Mouse (Mus musculus) intestine, postnatal 0 days (tissue): ENCODE data around the gene Emp3. TPM values are rescaled to one million over a fixed set of nuclear protein-coding genes. Genes with fewer than 3 reads are reported as not detected.

ENCODE experiments used
- ATAC-seq: fragments of 200-750 bp; cut with Nextera tagmentation; 2 replicates; pipeline ENCODE4 v1.8.0; 2017; ENCODE audit warnings: mild to moderate bottlenecking, moderate TSS enrichment, moderate library complexity
- H3K27ac ChIP-seq: fragments of 300-500 bp; sonication (generic); 2 replicates; pipeline ENCODE4 v1.5.1; 2014; ENCODE audit warnings: mild to moderate bottlenecking, low read depth, low read length, moderate library complexity
- H3K27me3 ChIP-seq: fragments of 300-500 bp; sonication (generic); replicated peaks from 2 replicates; pipeline ENCODE4 v1.6.1; 2014; ENCODE audit warnings: low read length, mixed read lengths; ENCODE audit not compliant: control insufficient read depth, insufficient read depth
- H3K36me3 ChIP-seq: fragments of 300-500 bp; sonication (generic); 2 replicates; pipeline ENCODE4 v1.6.1; 2014; ENCODE audit warnings: mild to moderate bottlenecking, moderate library complexity; ENCODE audit not compliant: control insufficient read depth, insufficient read depth
- H3K4me1 ChIP-seq: fragments of 300-500 bp; sonication (generic); replicated peaks from 2 replicates; pipeline ENCODE4 v1.6.1; 2014; ENCODE audit warnings: antibody characterized with exemption, low read length, mixed read lengths; ENCODE audit not compliant: control insufficient read depth, insufficient read depth
- H3K4me2 ChIP-seq: fragments of 300-500 bp; sonication (generic); replicated peaks from 2 replicates; pipeline ENCODE4 v1.6.1; 2014; ENCODE audit warnings: low read depth, mild to moderate bottlenecking, moderate library complexity
- H3K4me3 ChIP-seq: fragments of 300-500 bp; sonication (generic); 2 replicates; pipeline ENCODE4 v1.5.1; 2014; ENCODE audit warnings: low read depth, low read length
- H3K9ac ChIP-seq: fragments of 300-500 bp; sonication (generic); 2 replicates; pipeline ENCODE4 v1.6.1; 2014; ENCODE audit warnings: mild to moderate bottlenecking, low read depth, low read length
- H3K9me3 ChIP-seq: fragments of 300-500 bp; sonication (generic); 2 replicates; pipeline ENCODE4 v1.6.1; 2016; ENCODE audit warnings: mixed run types; ENCODE audit not compliant: control insufficient read depth
- CTCF ChIP-seq: sonication (generic); IDR thresholded peaks from 2 replicates; pipeline ENCODE4 v1.5.1; 2016; ENCODE audit warnings: low read depth, mild to moderate bottlenecking, control low read depth, antibody characterized with exemption, moderate library complexity
- WGBS: fragments of 180-500 bp; shearing (Covaris S2); extraction: QIAGEN DNeasy Blood & Tissue Kit; methylation state at CpG from one replicate; pipeline ENCODE4 v1.1.7; 2014; 5-methylcytosine and 5-hydroxymethylcytosine counted together
- polyA plus RNA-seq: library from polyadenylated mRNA; unstranded; fragments of >200 nt; fragmentation: Nextera tagmentation; extraction: Ambion mirVana; gene quantifications from 2 replicates; pipeline ENCODE4 v1.2.1, GENCODE M21; 2015

Gene Emp3
- polyA plus RNA-seq, 1 experiment from 2014 or later = 83.3 TPM

GRCm38 (mm10) chr7:45917004-45917704 lies 4.0 kb downstream of the Emp3 start:
- 26% methylated on average over 13 of the region's 13 CpGs for WGBS
- Histone ChIP-seq H3K27me3 (no peaks in the 10 kb centered on the region), H3K9me3 (no peaks in the 10 kb centered on the region), H3K4me1 (peaks cover 3% of the 10 kb centered on the region; the same call in 1 of the 2 replicates), H3K36me3 (peaks cover 19% of the 10 kb centered on the region), H3K4me3 (no peak overlapping the region), H3K9ac (no peak overlapping the region), H3K27ac (no peak overlapping the region), H3K4me2 (peak overlapping the region; percentile 59)
- TF ChIP-seq CTCF = no peak
- no peak for ATAC-seq

- Histone ChIP-seq H3K4me3 (peak overlapping the region; percentile 23), H3K4me1 (peaks cover 1% of the 10 kb centered on the region; the same call in 1 of the 2 replicates), H3K36me3 (peaks cover 20% of the 10 kb centered on the region), H3K9me3 (no peaks in the 10 kb centered on the region), H3K27ac (peak overlapping the region; percentile 47; the same call in 1 of the 2 replicates), H3K9ac (peak overlapping the region; percentile 26; the same call in 1 of the 2 replicates), H3K4me2 (peak overlapping the region; percentile 59), H3K27me3 (no peaks in the 10 kb centered on the region)
- peak; percentile 36; the same call in 1 of the 2 replicates for TF ChIP-seq CTCF
- 45% methylated on average over 26 of the region's 26 CpGs for WGBS
- ATAC-seq = peak; percentile 67
Observed at GRCm38 (mm10) chr7:45916056-45917003, 4.9 kb downstream of the Emp3 start.

DNA sequence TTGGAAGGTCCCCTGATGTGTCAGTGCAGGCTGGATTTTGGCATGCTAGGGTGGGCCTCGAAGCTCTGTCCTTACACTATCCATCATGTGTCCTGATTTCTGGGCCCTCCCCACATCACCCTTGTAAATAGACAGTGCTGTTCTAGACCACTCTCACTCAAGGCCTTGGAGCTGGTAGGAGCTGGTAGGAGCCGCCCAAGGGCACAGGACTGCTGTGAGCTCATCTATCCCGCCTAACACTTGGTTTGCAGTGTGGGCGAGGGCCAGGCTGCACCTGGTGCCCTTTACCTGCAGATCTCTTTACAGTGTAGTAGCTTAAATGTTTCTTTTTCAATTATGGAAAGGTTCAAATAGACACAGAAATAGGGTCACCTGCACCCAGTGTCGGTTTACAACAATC lies 6.2 kb downstream of the Emp3 start:
- H3K4me3 ChIP-seq = no peak overlapping the region
- no peak overlapping the region for H3K4me2 ChIP-seq
- no peak overlapping the region for H3K9ac ChIP-seq
- no peak for TF ChIP-seq CTCF
- no peaks in the 10 kb centered on the region for H3K27me3 ChIP-seq
- no peak for ATAC-seq
- WGBS = 81% methylated on average over 5 of the region's 5 CpGs
- H3K4me1 ChIP-seq = no peaks in the 10 kb centered on the region; the same call in 1 of the 2 replicates
- H3K9me3 ChIP-seq = no peaks in the 10 kb centered on the region
- no peak overlapping the region for H3K27ac ChIP-seq
- peaks cover 29% of the 10 kb centered on the region for H3K36me3 ChIP-seq

DNA sequence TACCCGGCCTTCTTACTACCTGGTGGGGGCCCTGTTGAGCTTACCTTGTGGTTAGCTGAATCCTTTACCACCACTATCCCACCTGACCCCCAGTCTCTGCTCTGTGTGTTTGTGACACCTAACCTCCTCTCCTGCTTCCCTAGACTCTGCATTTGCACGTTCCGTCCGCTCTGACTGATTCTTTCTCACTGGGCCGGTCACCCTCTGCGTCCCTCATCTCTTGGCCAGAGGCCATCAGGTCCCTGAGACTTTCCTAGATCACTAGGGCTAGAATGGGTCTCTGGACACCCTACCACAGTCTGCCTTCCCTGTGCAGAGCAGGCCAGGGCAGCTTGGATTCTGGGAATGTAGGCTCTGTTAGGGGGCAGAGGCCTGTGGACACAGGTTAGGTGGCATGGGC lies 7.1 kb downstream of the Emp3 start:
- H3K27ac ChIP-seq = no peak overlapping the region; the same call in 1 of the 2 replicates
- no peak for TF ChIP-seq CTCF
- WGBS = 91% methylated on average over 6 of the region's 6 CpGs
- ATAC-seq = no peak
- H3K9me3 ChIP-seq = no peaks in the 10 kb centered on the region
- H3K4me1 ChIP-seq = no peaks in the 10 kb centered on the region; the same call in 1 of the 2 replicates
- no peak overlapping the region for H3K4me2 ChIP-seq
- no peaks in the 10 kb centered on the region for H3K27me3 ChIP-seq
- peaks cover 38% of the 10 kb centered on the region for H3K36me3 ChIP-seq
- no peak overlapping the region for H3K9ac ChIP-seq
- no peak overlapping the region for H3K4me3 ChIP-seq

GRCm38 (mm10) chr7:45909145-45909544 lies 12.1 kb downstream of the Emp3 start:
- WGBS = 95% methylated on average over 16 of the region's 16 CpGs
- Histone ChIP-seq H3K9me3 (no peaks in the 10 kb centered on the region), H3K27me3 (no peaks in the 10 kb centered on the region), H3K36me3 (peaks cover 35% of the 10 kb centered on the region), H3K9ac (no peak overlapping the region), H3K4me2 (no peak overlapping the region), H3K4me1 (no peaks in the 10 kb centered on the region), H3K27ac (no peak overlapping the region), H3K4me3 (no peak overlapping the region)
- no peak for TF ChIP-seq CTCF
- no peak for ATAC-seq

- ATAC-seq = no peak
- no peak overlapping the region for H3K27ac ChIP-seq
- no peak overlapping the region for H3K4me2 ChIP-seq
- no peaks in the 10 kb centered on the region for H3K27me3 ChIP-seq
- H3K4me3 ChIP-seq = no peak overlapping the region
- no peak overlapping the region for H3K9ac ChIP-seq
- TF ChIP-seq CTCF = no peak
- no peaks in the 10 kb centered on the region for H3K9me3 ChIP-seq
- H3K4me1 ChIP-seq = no peaks in the 10 kb centered on the region
- H3K36me3 ChIP-seq = peaks cover 32% of the 10 kb centered on the region
Observed at GRCm38 (mm10) chr7:45908384-45908783, 12.8 kb downstream of the Emp3 start.
